Mouse (Mus musculus) inflammation-experienced regulatory T-cells, adult 6 months (primary cell): ENCODE data around the gene Atxn7l3. TPM values are rescaled to one million over a fixed set of nuclear protein-coding genes. Genes with fewer than 3 reads are reported as not detected.

ENCODE experiments used
- ATAC-seq: one replicate; pipeline ENCODE4 v1.8.0; 2017
- polyA plus RNA-seq, 3 experiments: library from polyadenylated mRNA; unstranded; fragments of 100-300 nt; shearing (Covaris generic); gene quantifications; one replicate each; pipeline ENCODE4 v1.2.1; 2017

Atxn7l3 gene
- polyA plus RNA-seq = 1 to 10 TPM; 6.5 to 8.0 (median 6.9) TPM

DNA sequence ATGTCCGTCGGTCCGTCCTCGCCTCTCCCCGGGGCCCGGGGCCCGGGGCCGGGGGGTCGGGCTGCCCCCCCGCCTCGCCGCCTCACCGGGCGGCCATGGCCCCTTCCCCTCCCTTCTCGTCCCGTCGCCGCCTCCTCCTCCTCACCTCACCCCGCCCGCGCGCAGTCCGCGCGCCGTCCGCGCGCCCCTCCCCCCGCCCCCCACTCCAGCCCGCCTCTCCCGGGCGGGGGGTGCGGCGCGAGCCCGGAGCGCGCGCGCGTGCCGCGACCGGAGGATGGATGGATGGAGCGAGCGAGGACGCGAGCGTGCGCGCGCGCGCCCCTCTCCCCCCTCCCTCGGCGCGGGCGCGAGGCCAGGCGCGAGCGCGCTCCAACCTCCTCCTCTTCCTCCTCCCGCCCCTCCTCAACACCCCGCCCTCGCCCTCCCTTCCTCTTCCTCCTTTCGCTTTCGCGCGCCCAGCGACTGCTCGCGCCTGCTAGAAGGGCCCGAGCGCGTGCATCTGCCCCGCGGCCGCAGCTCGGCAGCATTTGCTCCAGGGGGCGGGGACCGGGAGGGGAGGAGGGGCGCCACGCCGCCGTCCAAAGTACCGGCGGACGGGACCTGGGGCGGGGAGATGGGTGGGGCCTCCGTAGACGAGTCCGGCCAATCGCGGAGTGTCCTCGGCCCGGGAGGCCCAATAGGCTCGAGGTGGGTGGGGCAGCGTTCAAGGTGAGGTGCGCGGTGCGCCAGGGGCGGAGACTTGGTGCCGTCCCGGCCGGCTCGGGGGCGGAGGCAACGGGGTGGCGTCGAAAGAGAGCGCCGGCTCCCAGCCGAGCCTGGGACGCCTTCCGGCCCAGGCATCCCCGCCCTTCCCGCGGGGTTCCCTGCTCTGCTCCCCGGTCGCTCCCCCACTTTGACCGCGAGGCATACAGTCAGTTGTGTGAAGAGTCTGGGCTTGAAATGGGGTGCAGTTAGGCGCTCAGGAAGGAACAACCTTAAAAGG lies at the start of gene Atxn7l3:
TSS of gene Atxn7l3 (minus strand) at position 141 of the 982 bp plus-strand sequence.
- peak; percentile 81 for ATAC-seq

DNA sequence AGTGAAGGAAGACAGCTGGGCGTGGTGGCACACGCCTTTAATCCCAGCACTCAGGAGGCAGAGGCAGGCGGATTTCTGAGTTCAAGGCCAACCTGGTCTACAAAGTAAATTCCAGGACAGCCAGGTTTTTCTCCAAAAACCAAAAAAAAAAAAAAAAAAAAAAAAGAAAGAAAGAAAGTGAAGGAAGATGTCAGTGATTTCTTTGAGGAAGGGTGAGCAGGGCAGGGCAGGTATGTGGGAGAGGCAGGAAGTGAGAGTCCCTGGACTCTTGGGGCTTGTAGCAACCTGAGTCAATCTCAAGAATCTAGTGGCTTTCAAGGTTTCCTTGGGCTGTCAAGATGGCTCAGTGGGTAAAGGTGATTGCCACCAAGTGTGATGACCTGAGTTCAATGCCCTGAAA lies 48.0 kb upstream of the Atxn7l3 start:
- no peak for ATAC-seq

DNA sequence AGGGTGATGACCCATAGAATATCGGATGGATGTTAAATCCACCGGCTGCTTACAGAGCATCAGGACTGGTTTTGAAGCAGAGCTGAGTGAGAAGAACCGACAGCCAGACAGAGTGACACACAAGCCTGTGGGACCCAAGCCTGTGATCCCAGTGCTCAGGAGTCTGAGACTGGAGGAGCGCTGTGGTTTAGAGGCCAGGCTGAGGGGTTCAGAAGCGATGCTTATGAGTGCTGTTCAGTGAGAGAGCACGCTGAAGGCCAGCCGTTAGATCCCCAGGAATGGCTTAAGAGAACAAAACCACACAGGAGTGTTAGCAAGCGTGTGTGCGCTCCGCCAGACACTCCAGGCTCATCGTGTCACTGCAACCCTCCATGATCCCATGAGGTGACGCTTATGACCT lies 46.3 kb upstream of the Atxn7l3 start:
- ATAC-seq = no peak

GRCm38 (mm10) chr11:102341101-102341500 lies 44.7 kb upstream of the Atxn7l3 start:
- ATAC-seq = no peak

DNA sequence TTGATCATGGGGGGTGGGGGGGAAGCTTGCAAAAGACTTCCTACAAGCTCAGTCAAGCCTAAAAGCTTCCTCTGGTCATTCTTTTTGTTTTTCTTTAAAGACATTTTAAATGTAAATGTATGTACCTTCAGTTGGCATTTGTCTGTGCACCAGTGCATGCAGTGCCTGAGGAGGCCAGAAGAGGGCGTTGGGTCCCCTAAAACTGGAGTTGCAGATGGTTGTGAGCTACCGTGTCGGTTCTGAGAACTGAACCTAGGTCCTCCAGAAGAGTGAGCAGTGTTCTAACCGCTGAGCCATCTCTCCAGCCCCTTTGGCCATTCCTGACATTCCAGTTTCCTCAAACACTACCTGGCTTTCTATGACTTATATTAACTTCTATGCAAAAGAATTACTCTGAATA lies 43.2 kb upstream of the Atxn7l3 start:
- no peak for ATAC-seq

- ATAC-seq = no peak
Measured at GRCm38 (mm10) chr11:102339195-102339594, 42.8 kb upstream of the Atxn7l3 start.

GRCm38 (mm10) chr11:102338561-102338960 lies 42.1 kb upstream of the Atxn7l3 start:
- no peak for ATAC-seq

DNA sequence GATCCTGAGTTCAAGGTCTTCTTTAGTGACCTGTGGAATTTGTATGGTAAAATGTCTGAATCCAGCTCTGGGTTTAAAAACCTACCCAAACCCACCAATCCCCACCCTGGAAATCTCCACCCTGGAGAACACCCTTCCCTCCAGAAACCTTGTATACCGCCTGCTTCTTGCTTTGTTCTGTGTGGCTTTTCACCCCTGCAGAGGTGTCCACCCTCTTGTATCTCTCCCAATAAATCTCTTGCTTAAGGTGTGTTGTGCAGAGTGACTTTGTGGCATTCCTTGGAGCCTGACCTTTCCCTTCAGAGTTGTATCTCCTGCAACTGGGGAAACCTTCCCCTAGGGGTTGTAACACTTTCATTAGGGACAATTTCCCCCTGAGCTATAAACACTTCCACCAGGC lies 41.5 kb upstream of the Atxn7l3 start:
- ATAC-seq = no peak

- no peak for ATAC-seq
Measured at GRCm38 (mm10) chr11:102336191-102336590, 39.8 kb upstream of the Atxn7l3 start.

- ATAC-seq = no peak
Measured at GRCm38 (mm10) chr11:102334973-102335700, 38.7 kb upstream of the Atxn7l3 start.

GRCm38 (mm10) chr11:102334010-102334409 lies 37.6 kb upstream of the Atxn7l3 start:
- ATAC-seq = no peak

GRCm38 (mm10) chr11:102333061-102333460 lies 36.6 kb upstream of the Atxn7l3 start:
- ATAC-seq = no peak

DNA sequence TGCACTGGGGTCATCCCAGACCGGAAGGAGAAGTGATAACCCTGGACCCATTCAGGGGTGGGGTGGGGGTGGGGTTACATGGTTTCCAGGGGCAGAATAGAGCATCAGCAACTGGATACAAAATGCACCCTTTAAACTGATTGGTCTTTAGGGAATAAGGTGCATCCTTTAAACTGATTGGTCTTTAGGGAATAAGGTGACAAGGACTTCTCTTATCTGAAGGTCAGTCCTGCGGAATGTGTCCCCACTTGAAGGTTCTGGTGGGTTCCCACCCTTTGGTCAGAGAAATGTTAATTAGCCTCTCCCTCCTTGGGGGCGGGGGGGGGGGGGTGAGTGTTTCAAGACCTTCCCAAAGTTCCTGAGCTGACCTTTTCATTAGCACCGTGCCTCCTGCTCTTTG lies 35.4 kb upstream of the Atxn7l3 start:
- ATAC-seq = no peak

GRCm38 (mm10) chr11:102330039-102330438 lies 33.6 kb upstream of the Atxn7l3 start:
- no peak for ATAC-seq

- ATAC-seq = no peak
Measured at GRCm38 (mm10) chr11:102329518-102329917, 33.1 kb upstream of the Atxn7l3 start.

GRCm38 (mm10) chr11:102327839-102328238 lies 31.4 kb upstream of the Atxn7l3 start:
- no peak for ATAC-seq

GRCm38 (mm10) chr11:102327250-102327649 lies 30.8 kb upstream of the Atxn7l3 start:
- ATAC-seq = no peak

DNA sequence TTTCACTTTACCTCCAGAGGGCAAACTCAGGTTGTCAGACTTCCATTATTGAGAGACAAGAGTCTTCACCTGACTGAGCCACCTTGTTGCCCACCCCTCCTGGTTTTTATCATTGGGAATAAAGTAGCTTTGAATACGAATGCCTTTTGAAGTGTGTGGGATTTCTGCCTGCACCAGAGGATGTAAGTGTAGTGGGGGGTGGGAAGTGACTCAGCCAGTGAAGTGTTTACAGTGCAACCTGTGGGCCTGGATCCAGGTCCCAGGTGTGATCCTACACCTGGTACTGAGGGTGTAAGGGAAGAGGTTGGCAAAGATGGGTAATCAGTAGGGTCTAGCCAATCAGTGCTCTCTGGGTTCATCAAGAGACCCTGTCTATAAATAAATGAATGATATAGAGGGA lies 27.1 kb upstream of the Atxn7l3 start:
- no peak for ATAC-seq

GRCm38 (mm10) chr11:102321931-102322330 lies 25.5 kb upstream of the Atxn7l3 start:
- no peak for ATAC-seq

DNA sequence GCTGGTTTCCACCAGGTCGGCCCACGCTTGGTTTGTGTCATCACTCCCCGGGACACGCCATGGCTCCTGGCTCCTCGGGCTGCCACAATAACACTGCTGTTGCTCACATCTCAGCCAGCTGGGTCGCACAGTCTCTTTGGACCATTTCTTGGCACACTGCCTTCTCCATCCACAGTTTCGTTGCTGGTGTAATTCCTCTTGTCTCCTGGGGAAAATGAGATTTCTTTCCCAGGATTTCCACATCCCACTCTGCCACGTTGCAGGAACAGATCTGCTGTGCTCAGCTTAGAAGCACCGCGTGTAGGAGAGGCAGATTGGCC lies 24.2 kb upstream of the Atxn7l3 start:
- ATAC-seq = no peak

- ATAC-seq = peak; percentile 45
Measured at GRCm38 (mm10) chr11:102319941-102320685, 23.7 kb upstream of the Atxn7l3 start.

- ATAC-seq = peak; percentile 22
Measured at GRCm38 (mm10) chr11:102319410-102319792, 23.0 kb upstream of the Atxn7l3 start, which contains the start of gene Ubtf. Gene Ubtf, minus strand, starts transcription at chr11:102319742.
